Mouse (Mus musculus) thymus, adult 2 months (tissue): ENCODE measurements around the gene Tet1. TPM values are rescaled to one million over a fixed set of nuclear protein-coding genes. Genes with fewer than 3 reads are reported as not detected.
A peak's percentile ranks its signal among the peaks of the same experiment; 100 is the strongest.

Experiments
- DNase-seq: peaks from one replicate; pipeline ENCODE4 v3.0.0; 2021
- H3K27ac ChIP-seq: fragments of 200-500 bp; 2 replicates; pipeline ENCODE4 v1.5.1; 2012; ENCODE audit warnings: low read length, control low read depth; ENCODE audit not compliant: control insufficient read depth, insufficient read depth
- H3K27me3 ChIP-seq: fragments of 200-500 bp; 2 replicates; pipeline ENCODE4 v1.6.1; 2012; ENCODE audit warnings: mild to moderate bottlenecking, low read length, moderate library complexity, mixed read lengths; ENCODE audit not compliant: control insufficient read depth, insufficient read depth
- H3K36me3 ChIP-seq: fragments of 200-500 bp; 2 replicates; pipeline ENCODE4 v1.6.1; 2012; ENCODE audit warnings: mild to moderate bottlenecking, low read length, moderate library complexity; ENCODE audit not compliant: control insufficient read depth, insufficient read depth
- H3K4me1 ChIP-seq: fragments of 200-500 bp; replicated peaks from 2 replicates; pipeline ENCODE4 v1.6.1; 2012; ENCODE audit warnings: low read length; ENCODE audit not compliant: control insufficient read depth, insufficient read depth
- H3K4me3 ChIP-seq: fragments of 200-500 bp; 2 replicates; pipeline ENCODE4 v1.5.1; 2012; ENCODE audit warnings: mild to moderate bottlenecking, low read length, control low read depth, moderate library complexity; ENCODE audit not compliant: control insufficient read depth, insufficient read depth
- CTCF ChIP-seq: fragments of 200-500 bp; IDR thresholded peaks from 2 replicates; pipeline ENCODE4 v1.5.1; 2012; ENCODE audit warnings: mild to moderate bottlenecking, control low read depth, low read length, moderate library complexity, borderline replicate concordance; ENCODE audit not compliant: control insufficient read depth, poor library complexity, insufficient read depth; ENCODE audit errors: extremely low read depth
- POLR2A ChIP-seq: fragments of 200-500 bp; IDR thresholded peaks from 2 replicates; pipeline ENCODE4 v1.6.1; 2012; ENCODE audit warnings: mild to moderate bottlenecking, low read length, control low read depth, moderate library complexity; ENCODE audit not compliant: control insufficient read depth, poor library complexity, insufficient read depth; ENCODE audit errors: extremely low read depth
- WGBS: fragments of 180-500 bp; shearing (Covaris S2); methylation state at CpG from one replicate; pipeline ENCODE4 v1.1.7; 2018; 5-methylcytosine and 5-hydroxymethylcytosine counted together
- polyA plus RNA-seq: library from polyadenylated mRNA; depleted of rRNA; stranded (reverse); fragments of >200 nt; gene quantifications from 2 replicates; pipeline ENCODE4 v1.2.3, GENCODE M21; 2012

Tet1 gene
- polyA plus RNA-seq, 1 experiment: 5.7 TPM

- no peak for DNase-seq
- peaks cover 11% of the 10 kb centered on the region for H3K4me1 ChIP-seq
- peak overlapping the region; percentile 83 for H3K4me3 ChIP-seq
- no peak overlapping the region for H3K27ac ChIP-seq
- TF ChIP-seq POLR2A: no peak
- no peak for TF ChIP-seq CTCF
- H3K27me3 ChIP-seq: no peaks in the 10 kb centered on the region
- no peaks in the 10 kb centered on the region for H3K36me3 ChIP-seq
- under 1% methylated on average over 29 of the region's 29 CpGs for WGBS
Observed at GRCm38 (mm10) chr10:62920766-62921156, 12.0 kb upstream of the Tet1 start.

- peaks cover 11% of the 10 kb centered on the region for H3K4me1 ChIP-seq
- H3K4me3 ChIP-seq: peak within 1 kb of the TSS; percentile 83
- WGBS: 5% methylated on average over 50 of the region's 50 CpGs
Observed at GRCm38 (mm10) chr10:62919925-62920765, 11.3 kb upstream of the Tet1 start, which contains the start of gene Slc25a16. Slc25a16 (plus strand) TSS chr10:62920633.

GRCm38 (mm10) chr10:62918985-62919384, 10.2 kb upstream of the Tet1 start:
- TF ChIP-seq CTCF (no peak), POLR2A (no peak)
- no peak overlapping the region for H3K4me3 ChIP-seq
- no peaks in the 10 kb centered on the region for H3K27me3 ChIP-seq
- no peaks in the 10 kb centered on the region for H3K36me3 ChIP-seq
- no peak overlapping the region for H3K27ac ChIP-seq
- peaks cover 11% of the 10 kb centered on the region for H3K4me1 ChIP-seq
- no peak for DNase-seq
- 48% methylated on average over 3 of the region's 3 CpGs for WGBS

More at GRCm38 (mm10) chr10:62919925-62920765, 11.3 kb upstream of the Tet1 start, which contains the start of gene Slc25a16:
- Histone ChIP-seq H3K36me3 (no peaks in the 10 kb centered on the region), H3K27me3 (no peaks in the 10 kb centered on the region), H3K27ac (peak within 1 kb of the TSS; percentile 52; the same call in 1 of the 2 replicates)
- DNase-seq: peak; percentile 90
- TF ChIP-seq CTCF: no peak
- TF ChIP-seq POLR2A: peak; percentile 56

GRCm38 (mm10) chr10:62911120-62911519, 2.3 kb upstream of the Tet1 start:
- Histone ChIP-seq H3K27me3 (no peaks in the 10 kb centered on the region), H3K4me3 (no peak overlapping the region), H3K27ac (no peak overlapping the region), H3K4me1 (no peaks in the 10 kb centered on the region), H3K36me3 (no peaks in the 10 kb centered on the region)
- DNase-seq: no peak
- WGBS: 50% methylated on average over 2 of the region's 2 CpGs
- TF ChIP-seq CTCF: no peak
- no peak for TF ChIP-seq POLR2A

GRCm38 (mm10) chr10:62906336-62906735, 2.5 kb downstream of the Tet1 start:
- 96% methylated on average over 7 of the region's 7 CpGs for WGBS
- H3K4me1 ChIP-seq: no peaks in the 10 kb centered on the region
- H3K27me3 ChIP-seq: no peaks in the 10 kb centered on the region
- no peak for DNase-seq
- TF ChIP-seq CTCF (no peak), POLR2A (no peak)
- no peaks in the 10 kb centered on the region for H3K36me3 ChIP-seq
- H3K27ac ChIP-seq: no peak overlapping the region
- H3K4me3 ChIP-seq: no peak overlapping the region

- Histone ChIP-seq H3K36me3 (no peaks in the 10 kb centered on the region), H3K4me3 (no peak overlapping the region), H3K4me1 (no peaks in the 10 kb centered on the region), H3K27me3 (no peaks in the 10 kb centered on the region), H3K27ac (no peak overlapping the region)
- DNase-seq: no peak
- no peak for TF ChIP-seq POLR2A
- no peak for TF ChIP-seq CTCF
- 87% methylated on average over 1 of the region's 1 CpGs for WGBS
Observed at GRCm38 (mm10) chr10:62902829-62903228, 6.0 kb downstream of the Tet1 start.
